Mouse (Mus musculus) E14TG2a.4 (cell line): ENCODE results near the gene Slc5a9.

Source experiments
- CTCF ChIP-seq: conservative IDR thresholded peaks from 2 replicates; pipeline ENCODE4 v1.5.1; 2014; ENCODE audit warnings: low read length
- NANOG ChIP-seq: IDR thresholded peaks from 2 replicates; pipeline ENCODE4 v1.6.1; 2014; ENCODE audit warnings: borderline replicate concordance, low read length, mixed read lengths
- POU5F1 ChIP-seq: IDR thresholded peaks from 2 replicates; pipeline ENCODE4 v1.6.1; 2014; ENCODE audit warnings: low read length, borderline replicate concordance

- peak; percentile 68 for TF ChIP-seq CTCF
- TF ChIP-seq NANOG, result no peak
- no peak for TF ChIP-seq POU5F1
Observed at GRCm38 (mm10) chr4:111886018-111886417, 16.7 kb downstream of the Slc5a9 start.
